Mouse (Mus musculus) neural tube, embryonic 10.5 days (tissue): ENCODE data around the gene Arrdc2.
A peak's percentile ranks its signal among the peaks of the same experiment; 100 is the strongest.

Experiments
- DNase-seq: peaks from one replicate; pipeline ENCODE4 v3.0.0-alpha.2; 2017; ENCODE audit warnings: low spot score; ENCODE audit errors: extremely low spot score

The Arrdc2 gene

GRCm38 (mm10) chr8:70789046-70789445, 50.5 kb downstream of the Arrdc2 start:
- no peak for DNase-seq

DNA sequence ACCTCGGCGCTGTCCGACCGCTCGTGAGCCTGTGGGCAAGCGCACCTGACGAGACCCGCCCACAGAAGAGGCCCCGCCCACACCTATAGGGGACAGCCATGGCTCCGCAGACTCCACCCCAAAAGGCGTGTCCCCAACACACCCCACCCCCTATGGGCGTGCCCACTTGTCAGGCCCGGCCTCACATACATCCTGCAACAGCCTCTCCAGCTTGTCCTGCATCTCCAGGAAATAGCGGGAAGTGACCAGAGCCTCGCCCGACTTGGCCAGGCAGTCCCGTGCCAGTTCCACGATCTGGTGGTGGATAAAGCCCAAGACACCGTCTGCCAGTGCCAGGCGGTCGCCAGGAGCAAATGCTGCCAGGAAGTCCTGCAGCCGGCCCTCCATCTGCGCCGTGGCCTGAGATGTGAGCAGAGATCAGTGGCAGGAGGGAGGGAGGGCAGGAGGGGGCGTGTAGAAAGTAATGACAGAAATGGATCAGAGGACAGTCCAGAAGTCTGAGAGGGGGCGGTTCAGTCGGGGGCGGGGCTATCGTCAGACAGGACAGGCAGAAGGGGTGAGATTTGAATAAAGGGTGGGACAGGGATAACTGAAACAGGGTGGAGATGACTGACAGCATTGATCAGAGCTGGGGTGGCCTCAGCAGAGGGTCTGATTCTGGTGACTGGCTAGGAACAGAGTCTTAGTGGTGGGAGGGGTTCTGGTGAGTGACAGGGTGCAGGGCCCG, 51.4 kb downstream of the Arrdc2 start:
- DNase-seq: peak; percentile 70

GRCm38 (mm10) chr8:70787051-70787445, 52.5 kb downstream of the Arrdc2 start:
- no peak for DNase-seq

DNA sequence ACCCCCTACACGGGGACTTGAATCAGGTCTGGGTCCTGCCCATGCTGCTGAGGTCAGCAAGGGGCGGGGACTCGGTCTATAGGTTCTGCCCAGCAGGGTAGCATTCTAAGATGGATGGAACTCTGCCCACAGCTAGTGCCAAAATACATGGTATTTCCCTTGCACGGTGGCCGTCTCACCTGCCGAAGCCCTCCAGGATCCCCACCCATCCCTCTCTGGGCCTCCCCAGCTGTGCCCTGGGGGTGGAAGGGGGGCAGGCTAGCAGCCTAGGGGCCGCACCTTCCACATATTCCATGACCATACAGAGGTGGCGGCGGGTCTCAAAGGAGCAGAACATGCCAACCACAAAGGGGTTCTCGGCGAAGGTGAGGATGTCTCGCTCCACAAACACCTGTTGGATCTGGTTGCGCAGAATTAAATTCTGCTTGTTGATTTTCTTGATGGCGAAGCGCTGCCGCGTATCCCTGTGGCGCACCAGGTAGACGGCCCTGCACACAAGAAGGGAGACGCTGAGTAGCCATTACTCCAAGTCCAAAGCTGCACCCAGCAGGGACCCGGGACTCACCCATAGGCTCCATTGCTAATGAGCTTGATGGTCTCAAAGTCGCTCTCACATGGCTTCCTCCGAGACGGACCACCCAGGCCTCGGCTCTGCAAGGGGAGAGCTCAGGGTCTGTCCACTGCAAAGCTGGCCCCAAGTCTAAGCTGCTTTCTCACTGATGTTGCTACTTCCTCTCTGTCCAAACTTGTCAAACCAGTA, 53.0 kb downstream of the Arrdc2 start:
- DNase-seq: no peak
